Mouse (Mus musculus): ENCODE measurements at regions not wholly inside any gene's neighbourhood (a gene's known extent, or its start where the extent isn't known, plus 50 kb on each side); places are given as distances from the start of the nearest gene placed in this dataset.

DNA sequence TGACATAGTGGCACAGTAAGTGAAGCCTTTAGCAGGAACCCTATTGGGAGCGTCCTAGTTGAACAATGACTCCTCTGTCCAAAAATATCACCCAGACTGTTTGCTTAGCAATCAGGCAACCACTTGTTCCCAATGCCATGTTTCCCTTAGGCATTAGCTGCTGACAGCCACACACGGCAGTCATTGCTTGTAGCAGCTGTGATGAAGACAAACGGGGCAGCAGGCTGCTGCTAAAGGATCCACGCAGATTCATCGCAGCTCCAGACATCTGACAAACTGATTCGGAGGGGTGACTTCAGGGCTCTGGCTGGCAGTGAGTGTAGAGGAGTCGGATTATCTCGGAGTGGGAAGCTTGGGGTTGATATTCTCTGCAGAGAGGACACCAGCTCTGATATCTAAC is 120.0 kb upstream of the Kcnj6 start:
- DNase-seq (ENCODE audit: low spot score): peak; percentile 65
- H3K4me3 ChIP-seq (ENCODE audit: low read depth, low read length): no peak overlapping the region
- no peak overlapping the region for H3K4me2 ChIP-seq (ENCODE audit: low read depth, low read length, poor library complexity, severe bottlenecking)
- ATAC-seq (ENCODE audit: low FRiP score): no peak
- WGBS: 51% methylated on average over 8 of the region's 8 CpGs
- H3K9me3 ChIP-seq (ENCODE audit: low read length): no peaks in the 10 kb centered on the region
- H3K27me3 ChIP-seq (ENCODE audit: insufficient read depth, low read length): no peaks in the 10 kb centered on the region
- 0 out of 2 replicates have a peak, but pooled peaks cover 2% of the 10 kb centered on the region for H3K4me1 ChIP-seq (ENCODE audit: insufficient read depth, low read length)
- no peak overlapping the region for H3K9ac ChIP-seq (replicated peaks; ENCODE audit: low read length, poor library complexity, severe bottlenecking)
- TF ChIP-seq CTCF (IDR thresholded peaks at IDR 0.05): no peak
- no peaks in the 10 kb centered on the region for H3K36me3 ChIP-seq (ENCODE audit: insufficient read depth, low read length)
- H3K27ac ChIP-seq (ENCODE audit: low read depth, low read length): no peak overlapping the region

DNA sequence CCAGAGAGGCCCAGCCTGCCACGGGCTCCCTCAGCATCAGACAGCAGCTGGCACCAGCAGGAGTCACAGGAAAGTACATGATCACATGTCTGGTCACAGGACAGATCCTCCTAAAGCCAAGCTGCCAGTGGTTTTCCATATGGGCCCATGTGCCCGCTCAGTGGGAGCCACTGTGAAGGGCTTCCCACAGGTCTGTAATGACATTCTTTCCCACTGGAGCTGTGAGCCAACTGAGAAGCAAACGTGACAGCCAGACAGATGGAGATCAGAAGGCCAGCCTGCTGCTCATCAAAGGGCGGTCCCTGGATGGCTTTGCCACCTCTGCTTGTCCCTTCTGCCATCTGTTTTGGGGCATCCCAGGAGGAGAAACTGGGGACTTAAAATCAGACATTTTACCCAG is 121.8 kb upstream of the Kcnj6 start:
- Histone ChIP-seq H3K4me3 (ENCODE audit: low read depth, low read length) (no peak overlapping the region), H3K9ac (replicated peaks; ENCODE audit: low read length, poor library complexity, severe bottlenecking) (no peak overlapping the region), H3K27ac (ENCODE audit: low read depth, low read length) (no peak overlapping the region), H3K4me1 (ENCODE audit: insufficient read depth, low read length) (0 out of 2 replicates have a peak, but pooled peaks cover 2% of the 10 kb centered on the region), H3K9me3 (ENCODE audit: low read length) (no peaks in the 10 kb centered on the region), H3K36me3 (ENCODE audit: insufficient read depth, low read length) (no peaks in the 10 kb centered on the region), H3K4me2 (ENCODE audit: low read depth, low read length, poor library complexity, severe bottlenecking) (no peak overlapping the region), H3K27me3 (ENCODE audit: insufficient read depth, low read length) (no peaks in the 10 kb centered on the region)
- ATAC-seq (ENCODE audit: low FRiP score): peak; percentile 10; the same call in 1 of the 2 replicates
- WGBS: 55% methylated on average over 4 of the region's 4 CpGs
- TF ChIP-seq CTCF (IDR thresholded peaks at IDR 0.05): no peak
- DNase-seq (ENCODE audit: low spot score): peak; percentile 81

DNA sequence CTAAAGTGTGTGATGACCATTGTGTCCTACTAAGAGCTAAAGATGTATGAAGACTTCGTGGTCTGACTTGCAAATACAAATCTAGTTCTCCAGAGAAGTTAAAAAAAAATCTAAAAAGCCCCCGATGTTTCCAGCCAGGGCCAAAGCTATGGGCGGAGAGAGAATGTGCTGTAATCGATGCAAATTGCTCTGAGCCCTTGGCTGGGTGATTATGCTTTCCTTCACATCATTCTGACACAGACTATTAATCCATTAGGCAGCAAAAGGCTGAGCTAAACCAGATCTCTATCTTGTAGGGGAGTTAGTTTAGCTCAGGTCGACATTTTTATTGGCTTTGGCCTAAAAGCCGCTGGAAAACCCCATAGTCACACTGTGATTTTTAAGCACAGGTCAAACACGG is 124.5 kb upstream of the Kcnj6 start:
- no peaks in the 10 kb centered on the region for H3K36me3 ChIP-seq (ENCODE audit: insufficient read depth, low read length)
- no peak overlapping the region for H3K9ac ChIP-seq (replicated peaks; ENCODE audit: low read length, poor library complexity, severe bottlenecking)
- no peak overlapping the region for H3K4me2 ChIP-seq (ENCODE audit: low read depth, low read length, poor library complexity, severe bottlenecking)
- H3K4me3 ChIP-seq (ENCODE audit: low read depth, low read length): no peak overlapping the region
- H3K4me1 ChIP-seq (ENCODE audit: insufficient read depth, low read length): 0 out of 2 replicates have a peak, but pooled peaks cover 2% of the 10 kb centered on the region
- ATAC-seq (ENCODE audit: low FRiP score): no peak
- no peak for TF ChIP-seq CTCF (IDR thresholded peaks at IDR 0.05)
- WGBS: 45% methylated on average over 7 of the region's 7 CpGs
- no peaks in the 10 kb centered on the region for H3K27me3 ChIP-seq (ENCODE audit: insufficient read depth, low read length)
- DNase-seq (ENCODE audit: low spot score): no peak
- no peak overlapping the region for H3K27ac ChIP-seq (ENCODE audit: low read depth, low read length)
- H3K9me3 ChIP-seq (ENCODE audit: low read length): no peaks in the 10 kb centered on the region

DNA sequence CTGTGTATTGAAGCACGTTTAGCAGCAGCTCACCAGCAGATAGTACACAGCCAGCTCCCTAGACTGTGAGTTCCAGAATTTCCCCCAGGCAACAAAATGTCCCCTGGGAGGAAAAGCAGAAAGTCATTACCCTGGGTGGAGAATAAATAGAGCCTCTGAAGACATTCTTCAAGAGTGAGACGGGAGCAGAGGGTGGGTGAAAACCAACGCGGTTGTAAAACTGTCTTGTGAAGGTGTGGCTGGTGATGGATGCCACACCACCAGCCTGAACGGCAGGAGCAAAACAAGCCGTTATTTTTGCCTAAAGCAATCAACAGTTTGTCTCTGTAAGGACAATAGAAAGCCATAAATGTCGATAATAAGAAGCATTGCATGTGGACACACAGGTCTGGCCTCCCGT is 129.7 kb upstream of the Kcnj15 start:
- H3K4me1 ChIP-seq (ENCODE audit: insufficient read depth, low read length): no peaks in the 10 kb centered on the region
- WGBS: 73% methylated on average over 8 of the region's 8 CpGs

GRCm38 (mm10) chr16:95131815-95132214 is 125.5 kb upstream of the Kcnj15 start:
- 29% methylated on average over 5 of the region's 5 CpGs for WGBS
- Histone ChIP-seq H3K4me3 (ENCODE audit: low read depth, low read length) (no peak overlapping the region), H3K36me3 (ENCODE audit: insufficient read depth, low read length) (no peaks in the 10 kb centered on the region), H3K4me1 (ENCODE audit: insufficient read depth, low read length) (no peaks in the 10 kb centered on the region), H3K27me3 (ENCODE audit: insufficient read depth, low read length) (no peaks in the 10 kb centered on the region), H3K9ac (replicated peaks; ENCODE audit: low read length, poor library complexity, severe bottlenecking) (no peak overlapping the region), H3K4me2 (ENCODE audit: low read depth, low read length, poor library complexity, severe bottlenecking) (no peak overlapping the region), H3K27ac (ENCODE audit: low read depth, low read length) (no peak overlapping the region), H3K9me3 (ENCODE audit: low read length) (no peaks in the 10 kb centered on the region)
- ATAC-seq (ENCODE audit: low FRiP score) (no peak), DNase-seq (ENCODE audit: low spot score) (no peak)
- no peak for TF ChIP-seq CTCF (IDR thresholded peaks at IDR 0.05)

More for the DNA sequence above, 129.7 kb upstream of the Kcnj15 start:
- Histone ChIP-seq H3K9me3 (ENCODE audit: low read length) (no peaks in the 10 kb centered on the region), H3K4me2 (ENCODE audit: low read depth, low read length, poor library complexity, severe bottlenecking) (no peak overlapping the region), H3K9ac (replicated peaks; ENCODE audit: low read length, poor library complexity, severe bottlenecking) (no peak overlapping the region), H3K27me3 (ENCODE audit: insufficient read depth, low read length) (no peaks in the 10 kb centered on the region), H3K36me3 (ENCODE audit: insufficient read depth, low read length) (no peaks in the 10 kb centered on the region), H3K4me3 (ENCODE audit: low read depth, low read length) (no peak overlapping the region), H3K27ac (ENCODE audit: low read depth, low read length) (no peak overlapping the region)
- no peak for DNase-seq (ENCODE audit: low spot score)
- ATAC-seq (ENCODE audit: low FRiP score): no peak
- no peak for TF ChIP-seq CTCF (IDR thresholded peaks at IDR 0.05)

- no peaks in the 10 kb centered on the region for H3K36me3 ChIP-seq (ENCODE audit: insufficient read depth, low read length)
- no peak for TF ChIP-seq CTCF (IDR thresholded peaks at IDR 0.05)
- H3K27ac ChIP-seq (ENCODE audit: low read depth, low read length): no peak overlapping the region
- no peaks in the 10 kb centered on the region for H3K9me3 ChIP-seq (ENCODE audit: low read length)
- H3K4me3 ChIP-seq (ENCODE audit: low read depth, low read length): no peak overlapping the region
- DNase-seq (ENCODE audit: low spot score) (peak; percentile 49), ATAC-seq (ENCODE audit: low FRiP score) (no peak)
- 46% methylated on average over 3 of the region's 3 CpGs for WGBS
- no peaks in the 10 kb centered on the region for H3K27me3 ChIP-seq (ENCODE audit: insufficient read depth, low read length)
- H3K4me2 ChIP-seq (ENCODE audit: low read depth, low read length, poor library complexity, severe bottlenecking): no peak overlapping the region
- no peak overlapping the region for H3K9ac ChIP-seq (replicated peaks; ENCODE audit: low read length, poor library complexity, severe bottlenecking)
- peaks cover 4% of the 10 kb centered on the region; the same call in 1 of the 2 replicates for H3K4me1 ChIP-seq (ENCODE audit: insufficient read depth, low read length)
These were observed 118.5 kb upstream of the Kcnj15 start for GRCm38 (mm10) chr16:95138809-95139208.

Measured in midbrain, postnatal 0 days (tissue).